ENCODE assay signal across 8 mouse cellular contexts in genomic region chr2:69822361-69823128, GRCm38 (mm10). TPM values are rescaled to one million over a fixed set of nuclear protein-coding genes. Genes with fewer than 3 reads are reported as not detected.
DNase-seq lines count a peak whose midpoint lies in the region; ATAC-seq and TF ChIP-seq lines count a peak whose summit lies in the region.

No protein-coding gene starts in this region.

- H3K27ac ChIP-seq in intestine, embryonic 14.5 days (ENCODE audit: low read depth) = peak overlapping the region; percentile 97
- no peak overlapping the region for H3K27ac ChIP-seq in liver, adult 2 months (replicated peaks; ENCODE audit: insufficient read depth, low read depth, low read length)
- H3K27ac ChIP-seq in midbrain, postnatal 0 days (ENCODE audit: low read depth, low read length) = peak overlapping the region; percentile 99
- peak overlapping the region; percentile 92 for H3K27ac ChIP-seq in stomach, embryonic 15.5 days

- 0 out of 2 replicates have a peak, but pooled peaks cover 10% of the 10 kb centered on the region for H3K36me3 ChIP-seq in intestine, embryonic 14.5 days (ENCODE audit: control insufficient read depth, insufficient read depth, low read length)
- H3K36me3 ChIP-seq in liver, adult 2 months (ENCODE audit: control insufficient read depth, insufficient read depth, low read length) = no peaks in the 10 kb centered on the region
- no peaks in the 10 kb centered on the region for H3K36me3 ChIP-seq in midbrain, postnatal 0 days (ENCODE audit: insufficient read depth, low read length)
- 0 out of 2 replicates have a peak, but pooled peaks cover 5% of the 10 kb centered on the region for H3K36me3 ChIP-seq in stomach, embryonic 15.5 days

- DNase-seq in layer of hippocampus, adult 11-12 months (ENCODE audit: low spot score) = peak; percentile 33
- no peak for DNase-seq in layer of hippocampus, adult 9-11 months
- DNase-seq in embryo, embryonic 10 days (ENCODE audit: low spot score) = peak; percentile 71
- DNase-seq in gastrocnemius, postnatal 25 days = peak; percentile 30
- DNase-seq in intestine, embryonic 14.5 days (ENCODE audit: low spot score) = peak; percentile 88
- no peak for DNase-seq in liver, adult 2 months (ENCODE audit: extremely low read depth, low read depth, low spot score)
- DNase-seq in midbrain, postnatal 0 days (ENCODE audit: low spot score) = peak; percentile 55

- peak overlapping the region; percentile 84 for H3K4me2 ChIP-seq in intestine, embryonic 14.5 days (ENCODE audit: low read length)
- H3K4me2 ChIP-seq in midbrain, postnatal 0 days (ENCODE audit: low read depth, low read length, poor library complexity, severe bottlenecking) = peak overlapping the region; percentile 61
- H3K4me2 ChIP-seq in stomach, embryonic 15.5 days = peak overlapping the region; percentile 80

- no peak for TF ChIP-seq CTCF in liver, adult 2 months (IDR thresholded peaks at IDR 0.05; ENCODE audit: low read depth, low read length)
- TF ChIP-seq CTCF in midbrain, postnatal 0 days (IDR thresholded peaks at IDR 0.05) = peak; percentile 49

- no peaks in the 10 kb centered on the region for H3K27me3 ChIP-seq in intestine, embryonic 14.5 days (replicated peaks; ENCODE audit: control insufficient read depth, insufficient read depth, low read length)
- H3K27me3 ChIP-seq in liver, adult 2 months (ENCODE audit: control insufficient read depth, insufficient read depth, low read length) = peaks cover 9% of the 10 kb centered on the region
- no peaks in the 10 kb centered on the region for H3K27me3 ChIP-seq in midbrain, postnatal 0 days (ENCODE audit: insufficient read depth, low read length)
- no peaks in the 10 kb centered on the region for H3K27me3 ChIP-seq in stomach, embryonic 15.5 days (replicated peaks)

- peak overlapping the region; percentile 59 for H3K4me3 ChIP-seq in intestine, embryonic 14.5 days (ENCODE audit: low read depth, low read length)
- H3K4me3 ChIP-seq in liver, adult 2 months (ENCODE audit: insufficient read depth, low read depth, low read length) = peak overlapping the region; percentile 82
- H3K4me3 ChIP-seq in midbrain, postnatal 0 days (ENCODE audit: low read depth, low read length) = peak overlapping the region; percentile 85
- H3K4me3 ChIP-seq in stomach, embryonic 15.5 days (replicated peaks) = peak overlapping the region; percentile 84

- no peak for TF ChIP-seq POLR2A in liver, adult 2 months (IDR thresholded peaks at IDR 0.05; ENCODE audit: extremely low read depth, insufficient read depth, low read length)

- H3K9me3 ChIP-seq in intestine, embryonic 14.5 days (ENCODE audit: control insufficient read depth, low read length) = no peaks in the 10 kb centered on the region
- H3K9me3 ChIP-seq in midbrain, postnatal 0 days (ENCODE audit: low read length) = no peaks in the 10 kb centered on the region
- H3K9me3 ChIP-seq in stomach, embryonic 15.5 days = no peaks in the 10 kb centered on the region

- H3K79me2 ChIP-seq in liver, adult 2 months (ENCODE audit: control insufficient read depth, insufficient read depth, low read length) = no peaks in the 10 kb centered on the region

- H3K4me1 ChIP-seq in intestine, embryonic 14.5 days (replicated peaks; ENCODE audit: control insufficient read depth, insufficient read depth, low read length) = peaks cover 8% of the 10 kb centered on the region; the same call in 1 of the 2 replicates
- no peaks in the 10 kb centered on the region for H3K4me1 ChIP-seq in liver, adult 2 months (ENCODE audit: control insufficient read depth, insufficient read depth, low read length)
- H3K4me1 ChIP-seq in midbrain, postnatal 0 days (ENCODE audit: insufficient read depth, low read length) = peaks cover 18% of the 10 kb centered on the region
- H3K4me1 ChIP-seq in stomach, embryonic 15.5 days = peaks cover 5% of the 10 kb centered on the region; the same call in 1 of the 2 replicates

- H3K9ac ChIP-seq in intestine, embryonic 14.5 days (ENCODE audit: low read length) = peak overlapping the region; percentile 88
- H3K9ac ChIP-seq in liver, adult 2 months (ENCODE audit: low read depth, low read length) = peak overlapping the region; percentile 83
- H3K9ac ChIP-seq in midbrain, postnatal 0 days (replicated peaks; ENCODE audit: low read length, poor library complexity, severe bottlenecking) = peak overlapping the region; percentile 99
- peak overlapping the region; percentile 78 for H3K9ac ChIP-seq in stomach, embryonic 15.5 days

- under 1% methylated on average over 72 of the region's 80 CpGs for WGBS in intestine, embryonic 14.5 days
- under 1% methylated on average over 78 of the region's 80 CpGs for WGBS in liver, adult 2 months
- 1% methylated on average over 41 of the region's 80 CpGs for WGBS in midbrain, postnatal 0 days
- WGBS in stomach, embryonic 15.5 days = under 1% methylated on average over 52 of the region's 80 CpGs

- peak; percentile 84 for ATAC-seq in intestine, embryonic 14.5 days (replicated peaks; ENCODE audit: low FRiP score, low TSS enrichment, low read depth)
- ATAC-seq in midbrain, postnatal 0 days (ENCODE audit: low FRiP score) = peak; percentile 82
- peak; percentile 63 for ATAC-seq in stomach, embryonic 15.5 days (ENCODE audit: insufficient read depth, low FRiP score, low read depth)

RNA-seq across cellular contexts. Expression of gene Klhl23, which starts 0.8 kb away (rescaled TPM):
- 10 to 100 TPM; 14.1 to 19.0 TPM for total RNA-seq in gastrocnemius, postnatal 25 days (2021)
- 38.4 and 42.1 TPM in 2 replicates for polyA plus RNA-seq in intestine, embryonic 14.5 days (2014; fragmentation: Nextera tagmentation; extraction: Ambion mirVana)
- total RNA-seq in liver, adult 2 months (2014; rRNA removed) = 1.5 and 2.3 TPM in 2 replicates
- polyA plus RNA-seq in liver, adult 2 months (2012; rRNA removed) = 0.22 and 0.46 TPM in 2 replicates
- total RNA-seq in midbrain, postnatal 0 days (2014; rRNA removed) = 147 and 164 TPM in 2 replicates
- 84.1 and 99.2 TPM in 2 replicates for polyA plus RNA-seq in midbrain, postnatal 0 days (2015; fragmentation: Nextera tagmentation; extraction: Ambion mirVana)
- 37.0 and 37.8 TPM in 2 replicates for polyA plus RNA-seq in stomach, embryonic 15.5 days (2015; fragmentation: Nextera tagmentation; extraction: Ambion mirVana)

RNA-seq across cellular contexts. Expression of gene Phospho2, which starts 33.1 kb away (rescaled TPM):
- total RNA-seq in gastrocnemius, postnatal 25 days (2021) = 10 to 100 TPM; 15.1 to 17.3 TPM
- polyA plus RNA-seq in intestine, embryonic 14.5 days (2014; fragmentation: Nextera tagmentation; extraction: Ambion mirVana) = 24.6 and 24.8 TPM in 2 replicates
- 29.6 and 34.4 TPM in 2 replicates for total RNA-seq in liver, adult 2 months (2014; rRNA removed)
- polyA plus RNA-seq in liver, adult 2 months (2012; rRNA removed) = 36.0 and 39.8 TPM in 2 replicates
- total RNA-seq in midbrain, postnatal 0 days (2014; rRNA removed) = 29.7 and 31.8 TPM in 2 replicates
- 31.6 and 33.4 TPM in 2 replicates for polyA plus RNA-seq in midbrain, postnatal 0 days (2015; fragmentation: Nextera tagmentation; extraction: Ambion mirVana)
- polyA plus RNA-seq in stomach, embryonic 15.5 days (2015; fragmentation: Nextera tagmentation; extraction: Ambion mirVana) = 22.1 and 23.0 TPM in 2 replicates

RNA-seq across cellular contexts. Expression of gene Ccdc173, which starts 33.2 kb away (rescaled TPM):
- total RNA-seq in gastrocnemius, postnatal 25 days (2021) = under 1 TPM; 0.43 TPM
- 1.5 and 2.3 TPM in 2 replicates for polyA plus RNA-seq in intestine, embryonic 14.5 days (2014; fragmentation: Nextera tagmentation; extraction: Ambion mirVana)
- total RNA-seq in liver, adult 2 months (2014; rRNA removed) = 0.13 and 0.37 TPM in 2 replicates
- polyA plus RNA-seq in liver, adult 2 months (2012; rRNA removed) = not detected in 2 replicates
- 0.99 and 1.1 TPM in 2 replicates for total RNA-seq in midbrain, postnatal 0 days (2014; rRNA removed)
- 1.4 and 2.0 TPM in 2 replicates for polyA plus RNA-seq in midbrain, postnatal 0 days (2015; fragmentation: Nextera tagmentation; extraction: Ambion mirVana)
- polyA plus RNA-seq in stomach, embryonic 15.5 days (2015; fragmentation: Nextera tagmentation; extraction: Ambion mirVana) = 1.4 and 2.2 TPM in 2 replicates

RNA-seq across cellular contexts. Expression of gene Ssb, which starts 38.8 kb away (rescaled TPM):
- 10 to 100 TPM; 53.6 to 57.2 TPM for total RNA-seq in gastrocnemius, postnatal 25 days (2021)
- polyA plus RNA-seq in intestine, embryonic 14.5 days (2014; fragmentation: Nextera tagmentation; extraction: Ambion mirVana) = 277 and 312 TPM in 2 replicates
- 20.9 and 40.3 TPM in 2 replicates for total RNA-seq in liver, adult 2 months (2014; rRNA removed)
- 1.5 and 1.8 TPM in 2 replicates for polyA plus RNA-seq in liver, adult 2 months (2012; rRNA removed)
- 51.3 and 64.1 TPM in 2 replicates for total RNA-seq in midbrain, postnatal 0 days (2014; rRNA removed)
- polyA plus RNA-seq in midbrain, postnatal 0 days (2015; fragmentation: Nextera tagmentation; extraction: Ambion mirVana) = 260 and 285 TPM in 2 replicates
- polyA plus RNA-seq in stomach, embryonic 15.5 days (2015; fragmentation: Nextera tagmentation; extraction: Ambion mirVana) = 309 and 316 TPM in 2 replicates

Comparison
In these comparisons a context has a peak if more than half of its experiments do, and no peak if none do; other contexts are left out.
1. DNase-seq: peak in layer of hippocampus, adult 11-12 months (single experiment), embryo, embryonic 10 days (single experiment), gastrocnemius, postnatal 25 days (single experiment), intestine, embryonic 14.5 days (single experiment) and midbrain, postnatal 0 days (single experiment); none in layer of hippocampus, adult 9-11 months (single experiment) and liver, adult 2 months (single experiment).
2. RNA of gene Klhl23, which starts 0.8 kb away (polyA plus RNA-seq): 84.1 to 99.2 TPM in midbrain, postnatal 0 days, 38.4 to 42.1 TPM in intestine, embryonic 14.5 days and 37.0 to 37.8 TPM in stomach, embryonic 15.5 days; 0.22 to 0.46 TPM in liver, adult 2 months; every median in the first group is over 10 times any median in the second.
3. Peak in every context shown above with its lines, with median percentiles within 50 percentile points of each other: ATAC-seq, H3K4me2 ChIP-seq, H3K4me3 ChIP-seq and H3K9ac ChIP-seq.